Mouse (Mus musculus): ENCODE results near the gene Hunk. TPM values are rescaled to one million over a fixed set of nuclear protein-coding genes. Genes with fewer than 3 reads are reported as not detected.

Hunk gene
- total RNA-seq, 2 experiments from 2014 or later, result 13.7 to 25.6 TPM

- DNase-seq (ENCODE audit: low spot score in 2 of 2), result no peak
- intact Hi-C loops (cut with DNase I), result no loop called here
These were observed 38.6 kb downstream of the Hunk start for GRCm38 (mm10) chr16:90424391-90424790.

- intact Hi-C loops (cut with DNase I), result no loop called here
- DNase-seq (ENCODE audit: low spot score in 2 of 2), result no peak
These were observed 40.4 kb downstream of the Hunk start for GRCm38 (mm10) chr16:90426234-90426633.

- intact Hi-C loops (cut with DNase I), result no loop called here
- no peak for DNase-seq (ENCODE audit: low spot score in 2 of 2)
These were observed 42.2 kb downstream of the Hunk start for GRCm38 (mm10) chr16:90427838-90428630.

GRCm38 (mm10) chr16:90433551-90433950 lies 47.7 kb downstream of the Hunk start:
- no peak for DNase-seq (ENCODE audit: low spot score in 2 of 2)
- intact Hi-C loops (cut with DNase I), result no loop called here

- intact Hi-C loops (cut with DNase I), result no loop called here
- no peak for DNase-seq (ENCODE audit: low spot score in 2 of 2)
These were observed 49.4 kb downstream of the Hunk start for GRCm38 (mm10) chr16:90435231-90435630.

- intact Hi-C loops (cut with DNase I), result no loop called here
- no peak for DNase-seq (ENCODE audit: low spot score in 2 of 2)
These were observed 51.5 kb downstream of the Hunk start for GRCm38 (mm10) chr16:90437276-90437675.

- DNase-seq (ENCODE audit: low spot score in 2 of 2), result no peak
- intact Hi-C loops (cut with DNase I), result no loop called here
These were observed 53.7 kb downstream of the Hunk start for GRCm38 (mm10) chr16:90439493-90439892.

GRCm38 (mm10) chr16:90440654-90441053 lies 54.8 kb downstream of the Hunk start:
- no peak for DNase-seq (ENCODE audit: low spot score in 2 of 2)
- intact Hi-C loops (cut with DNase I), result no loop called here

- intact Hi-C loops (cut with DNase I), result no loop called here
- no peak for DNase-seq (ENCODE audit: low spot score in 2 of 2)
These were observed 57.2 kb downstream of the Hunk start for GRCm38 (mm10) chr16:90442991-90443390.

- peak; percentile 13 to 22 for DNase-seq (ENCODE audit: low spot score in 2 of 2)
These were observed 67.4 kb downstream of the Hunk start for GRCm38 (mm10) chr16:90453197-90453596.

GRCm38 (mm10) chr16:90456495-90457125 lies 70.8 kb downstream of the Hunk start:
- DNase-seq (ENCODE audit: low spot score in 2 of 2), result no peak
- intact Hi-C loops (cut with DNase I), result no loop called here

More at GRCm38 (mm10) chr16:90453197-90453596, 67.4 kb downstream of the Hunk start:
- intact Hi-C loops (cut with DNase I), result no loop called here

- intact Hi-C loops (cut with DNase I), result no loop called here
- no peak for DNase-seq (ENCODE audit: low spot score in 2 of 2)
These were observed 73.2 kb downstream of the Hunk start for GRCm38 (mm10) chr16:90458899-90459610.

GRCm38 (mm10) chr16:90461304-90461905 lies 75.6 kb downstream of the Hunk start:
- intact Hi-C loops (cut with DNase I), result no loop called here
- DNase-seq (ENCODE audit: low spot score in 2 of 2), result no peak

- intact Hi-C loops (cut with DNase I), result no loop called here
- DNase-seq (ENCODE audit: low spot score in 2 of 2), result no peak
These were observed 77.0 kb downstream of the Hunk start for GRCm38 (mm10) chr16:90462728-90463275.

- no peak for DNase-seq (ENCODE audit: low spot score in 2 of 2)
- intact Hi-C loops (cut with DNase I), result no loop called here
These were observed 79.3 kb downstream of the Hunk start for GRCm38 (mm10) chr16:90465154-90465553.

GRCm38 (mm10) chr16:90468286-90468685 lies 82.5 kb downstream of the Hunk start:
- DNase-seq (ENCODE audit: low spot score in 2 of 2), result no peak
- intact Hi-C loops (cut with DNase I), result no loop called here

- intact Hi-C loops (cut with DNase I), result no loop called here
- no peak for DNase-seq (ENCODE audit: low spot score in 2 of 2)
These were observed 90.0 kb downstream of the Hunk start for GRCm38 (mm10) chr16:90475701-90476229.

GRCm38 (mm10) chr16:90481612-90482011 lies 95.8 kb downstream of the Hunk start:
- intact Hi-C loops (cut with DNase I), result no loop called here

GRCm38 (mm10) chr16:90483341-90483740 lies 97.5 kb downstream of the Hunk start:
- intact Hi-C loops (cut with DNase I), result no loop called here
- DNase-seq (ENCODE audit: low spot score in 2 of 2), result no peak

More at GRCm38 (mm10) chr16:90481612-90482011, 95.8 kb downstream of the Hunk start:
- no peak for DNase-seq (ENCODE audit: low spot score in 2 of 2)

- intact Hi-C loops (cut with DNase I), result no loop called here
- no peak for DNase-seq (ENCODE audit: low spot score in 2 of 2)
These were observed 99.3 kb downstream of the Hunk start for GRCm38 (mm10) chr16:90485125-90485524.
